Mouse (Mus musculus) CH12.LX (cell line): ENCODE measurements around the gene Gosr1. TPM values are rescaled to one million over a fixed set of nuclear protein-coding genes. Genes with fewer than 3 reads are reported as not detected.

Experiments used
- DNase-seq: peaks from one replicate; pipeline ENCODE4 v3.0.0-alpha.2; 2013; ENCODE audit errors: extremely low read depth
- H3K27ac ChIP-seq: 2 replicates; pipeline ENCODE4 v1.5.1; 2012; ENCODE audit warnings: low read depth, mild to moderate bottlenecking, control low read depth, moderate library complexity; ENCODE audit not compliant: insufficient read depth
- H3K27me3 ChIP-seq: replicated peaks from 2 replicates; pipeline ENCODE3; 2012; ENCODE audit warnings: inconsistent platforms
- H3K36me3 ChIP-seq, 2 experiments: replicated peaks in 1 of 2; 2 replicates each; pipeline versions ENCODE3 to v1.6.1; 2012; ENCODE audit warnings: inconsistent platforms in 1 of 2, low read length in 1 of 2, mild to moderate bottlenecking in 1 of 2, mixed read lengths in 1 of 2, moderate library complexity in 1 of 2; ENCODE audit not compliant: control insufficient read depth in 1 of 2, insufficient read depth in 1 of 2
- H3K4me1 ChIP-seq, 2 experiments: 2 replicates each; pipeline ENCODE4 v1.6.1; 2012; ENCODE audit warnings: inconsistent platforms in 1 of 2, moderate library complexity in 1 of 2; ENCODE audit not compliant: insufficient read depth in 2 of 2, control insufficient read depth in 1 of 2
- H3K4me2 ChIP-seq: 2 replicates; pipeline ENCODE4 v1.6.1; 2012; ENCODE audit warnings: low read depth, mild to moderate bottlenecking, control low read depth; ENCODE audit not compliant: poor library complexity, insufficient read depth, severe bottlenecking
- H3K4me3 ChIP-seq, 3 experiments: fragments of 150-350 bp in 1 of 3; sonication (generic) in 1 of 3; replicated peaks in 1 of 3; 2 replicates each; pipeline versions ENCODE3 to v1.5.1; 2011 to 2012; ENCODE audit warnings: low read depth in 2 of 3, low read length in 2 of 3, mild to moderate bottlenecking in 2 of 3, moderate library complexity in 2 of 3, control low read depth in 1 of 3, improper control_type of control experiment in 1 of 3, inconsistent platforms in 1 of 3, mixed read lengths in 1 of 3; ENCODE audit not compliant: poor library complexity in 1 of 3
- H3K79me2 ChIP-seq: replicated peaks from 2 replicates; pipeline ENCODE4 v1.6.1; 2012; ENCODE audit warnings: mild to moderate bottlenecking, moderate library complexity; ENCODE audit not compliant: control insufficient read depth, poor library complexity, insufficient read depth, severe bottlenecking; ENCODE audit errors: extremely low read depth
- H3K9ac ChIP-seq: 2 replicates; pipeline ENCODE4 v1.6.1; 2012; ENCODE audit warnings: low read depth, mild to moderate bottlenecking, control low read depth, moderate library complexity; ENCODE audit not compliant: insufficient read depth
- H3K9me3 ChIP-seq: replicated peaks from 2 replicates; pipeline ENCODE3; 2012; ENCODE audit warnings: low read length, inconsistent platforms, mixed read lengths
- CHD1 ChIP-seq: IDR thresholded peaks from 2 replicates; pipeline ENCODE4 v1.6.1; 2012; ENCODE audit warnings: low read depth, low read length, improper control_type of control experiment, inconsistent platforms
- CHD2 ChIP-seq: IDR thresholded peaks from 2 replicates; pipeline ENCODE4 v1.6.1; 2011; ENCODE audit warnings: low read length, improper control_type of control experiment
- CTCF ChIP-seq, 2 experiments: IDR thresholded peaks in 1 of 2; conservative IDR thresholded peaks in 1 of 2; 2 replicates each; pipeline ENCODE4 v1.5.1; 2011 to 2012; ENCODE audit warnings: low read depth in 2 of 2, low read length in 2 of 2, improper control_type of control experiment in 1 of 2, inconsistent platforms in 1 of 2, mild to moderate bottlenecking in 1 of 2, moderate library complexity in 1 of 2
- E2F4 ChIP-seq: IDR thresholded peaks from 2 replicates; pipeline ENCODE4 v1.6.1; 2011; ENCODE audit warnings: low read depth, low read length, improper control_type of control experiment; ENCODE audit not compliant: insufficient replicate concordance
- ELF1 ChIP-seq: IDR thresholded peaks from 2 replicates; pipeline ENCODE4 v1.6.1; 2014; ENCODE audit warnings: low read depth, mild to moderate bottlenecking, inconsistent platforms, low read length, improper control_type of control experiment
- ETS1 ChIP-seq: conservative IDR thresholded peaks from 2 replicates; pipeline ENCODE4 v1.6.1; 2012; ENCODE audit warnings: low read depth, mild to moderate bottlenecking, inconsistent platforms, low read length, improper control_type of control experiment, moderate library complexity
- GABPA ChIP-seq: IDR thresholded peaks from 2 replicates; pipeline ENCODE4 v1.6.1; 2012; ENCODE audit warnings: low read depth, low read length, improper control_type of control experiment, inconsistent platforms; ENCODE audit not compliant: insufficient replicate concordance
- IRF4 ChIP-seq: IDR thresholded peaks from 2 replicates; pipeline ENCODE4 v1.6.1; 2014; ENCODE audit warnings: low read depth, mild to moderate bottlenecking, inconsistent platforms, low read length, improper control_type of control experiment
- JUN ChIP-seq: IDR thresholded peaks from 2 replicates; pipeline ENCODE4 v1.6.1; 2011; ENCODE audit warnings: low read depth, mild to moderate bottlenecking, low read length, improper control_type of control experiment, moderate library complexity; ENCODE audit not compliant: insufficient read depth
- MAFK ChIP-seq: IDR thresholded peaks from 2 replicates; pipeline ENCODE4 v1.6.1; 2011; ENCODE audit warnings: low read length, improper control_type of control experiment; ENCODE audit not compliant: insufficient replicate concordance
- MAX ChIP-seq: IDR thresholded peaks from 2 replicates; pipeline ENCODE4 v1.6.1; 2011; ENCODE audit warnings: low read length, improper control_type of control experiment
- MAZ ChIP-seq: IDR thresholded peaks from 2 replicates; pipeline ENCODE4 v1.6.1; 2012; ENCODE audit warnings: low read depth, mild to moderate bottlenecking, inconsistent platforms, low read length, improper control_type of control experiment, moderate library complexity
- MXI1 ChIP-seq: IDR thresholded peaks from 2 replicates; pipeline ENCODE4 v1.6.1; 2011; ENCODE audit warnings: mild to moderate bottlenecking, low read depth, low read length, improper control_type of control experiment
- NELFE ChIP-seq: IDR thresholded peaks from 2 replicates; pipeline ENCODE4 v1.6.1; 2011; ENCODE audit warnings: low read depth, low read length, improper control_type of control experiment
- NRF1 ChIP-seq: IDR thresholded peaks from 2 replicates; pipeline ENCODE4 v1.6.1; 2014; ENCODE audit warnings: low read depth, mild to moderate bottlenecking, inconsistent platforms, low read length, improper control_type of control experiment, moderate library complexity
- RAD21 ChIP-seq: IDR thresholded peaks from 2 replicates; pipeline ENCODE4 v1.6.1; 2011; ENCODE audit warnings: low read depth, mild to moderate bottlenecking, low read length, improper control_type of control experiment, moderate library complexity
- SIN3A ChIP-seq: IDR thresholded peaks from 2 replicates; pipeline ENCODE4 v1.6.1; 2012; ENCODE audit warnings: low read length, improper control_type of control experiment, inconsistent platforms
- SMC3 ChIP-seq: IDR thresholded peaks from 2 replicates; pipeline ENCODE4 v1.6.1; 2011; ENCODE audit warnings: low read depth, low read length, improper control_type of control experiment
- TBP ChIP-seq: conservative IDR thresholded peaks from 2 replicates; pipeline ENCODE4 v1.6.1; 2011; ENCODE audit warnings: low read depth, low read length, improper control_type of control experiment
- TCF12 ChIP-seq: IDR thresholded peaks from 2 replicates; pipeline ENCODE4 v1.6.1; 2014; ENCODE audit warnings: low read depth, mild to moderate bottlenecking, inconsistent platforms, low read length, improper control_type of control experiment
- USF2 ChIP-seq: conservative IDR thresholded peaks from 2 replicates; pipeline ENCODE4 v1.6.1; 2011; ENCODE audit warnings: low read depth, low read length, improper control_type of control experiment
- ZKSCAN1 ChIP-seq: IDR thresholded peaks from 2 replicates; pipeline ENCODE4 v1.6.1; 2012; ENCODE audit warnings: low read depth, inconsistent platforms, low read length, improper control_type of control experiment, borderline replicate concordance
- ZNF384 ChIP-seq: IDR thresholded peaks from 2 replicates; pipeline ENCODE4 v1.6.1; 2012; ENCODE audit warnings: low read depth, low read length, improper control_type of control experiment, inconsistent platforms
- dilution Hi-C: fragments of 300-500 bp; cut with MboI; formaldehyde crosslinking; loops from 2 replicates; pipeline ENCODE4 v1.14.3; 2020; ENCODE audit warnings: low sequenced_read_pairs; ENCODE audit not compliant: extremely low pct_unique_long_range_greater_than_20kb, extremely low pct_ligation_motif_present
- in situ Hi-C: fragments of 300-500 bp; cut with MboI; formaldehyde crosslinking; loops from 3 replicates; pipeline ENCODE4 v1.14.3; 2019; ENCODE audit warnings: low sequenced_read_pairs, low pct_ligation_motif_present, low pct_unique_long_range_greater_than_20kb, mixed read lengths
- polyA plus RNA-seq: library from polyadenylated mRNA; unstranded; fragments of >175 nt; gene quantifications from 2 replicates; pipeline ENCODE4 v1.2.1, GENCODE M21; 2012; ENCODE audit warnings: low read depth; ENCODE audit not compliant: insufficient read length
- total RNA-seq, 2 experiments: library from RNA; depleted of rRNA; stranded (reverse); fragments of 300-350 nt in 1 of 2; fragments of >200 nt in 1 of 2; gene quantifications; 2 replicates each; pipeline ENCODE4 v1.2.3; 2012 to 2014

The Gosr1 gene
- total and polyA plus RNA-seq, 3 experiments, result 21.2 to 46.6 (median 40.2) TPM

DNA sequence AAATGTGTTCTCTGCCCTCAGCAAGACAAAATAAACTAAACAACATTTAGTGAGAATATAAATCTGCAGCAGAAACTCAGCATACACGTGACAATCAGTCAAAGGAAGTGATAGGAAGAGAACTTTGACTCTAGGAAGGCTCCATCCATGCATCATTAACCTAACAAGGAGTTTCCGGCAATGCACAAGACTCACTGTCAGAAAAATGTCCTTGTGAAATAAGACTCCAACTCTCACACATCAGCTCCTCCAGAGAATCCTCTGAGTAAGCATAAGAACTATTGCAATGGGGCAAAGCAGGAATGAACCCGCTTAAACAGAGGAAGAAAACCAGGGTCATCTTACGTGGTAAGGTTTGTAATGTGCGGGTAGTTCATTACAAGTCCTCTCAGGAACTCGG is 33.9 kb upstream of the Gosr1 start:
- Histone ChIP-seq H3K36me3 (peaks cover 15 to 74% of the 10 kb centered on the region in 2 experiments), H3K9me3 (no peaks in the 10 kb centered on the region), H3K4me1 (no peaks in the 10 kb centered on the region), H3K27me3 (no peaks in the 10 kb centered on the region), H3K4me3 (no peak overlapping the region), H3K27ac (no peak overlapping the region), H3K4me2 (no peak overlapping the region), H3K79me2 (no peaks in the 10 kb centered on the region), H3K9ac (no peak overlapping the region)
- dilution Hi-C loops (no loop called here), in situ Hi-C loops (no loop called here)
- TF ChIP-seq TBP (no peak), MAFK (no peak), SMC3 (no peak), SIN3A (no peak), MXI1 (no peak), E2F4 (no peak), ELF1 (no peak), CHD2 (no peak), JUN (no peak), IRF4 (no peak), ZKSCAN1 (no peak), ZNF384 (no peak), USF2 (no peak)
- no peak for DNase-seq

DNA sequence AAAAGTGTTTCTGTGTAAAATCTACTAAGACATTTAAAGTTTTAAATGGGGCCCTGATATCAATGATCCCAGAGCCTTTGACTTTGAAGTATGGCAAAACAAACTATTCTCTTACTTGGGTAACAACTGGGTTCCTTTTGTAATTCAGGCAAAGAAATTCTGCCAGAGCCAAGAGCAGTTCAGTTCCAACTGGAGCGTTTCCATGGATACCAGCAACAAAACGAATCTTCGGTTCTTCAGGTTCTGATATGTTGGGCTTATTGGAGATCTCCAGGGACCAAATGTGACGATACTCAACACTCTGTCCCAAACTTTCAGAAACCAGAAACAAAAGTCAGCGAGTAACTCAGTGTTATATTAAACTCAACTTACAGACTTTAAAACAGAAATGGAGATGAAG is 31.9 kb upstream of the Gosr1 start:
- H3K9ac ChIP-seq, result no peak overlapping the region
- H3K4me1 ChIP-seq, result peaks cover 5 to 14% of the 10 kb centered on the region in 2 experiments
- no peak for DNase-seq
- H3K79me2 ChIP-seq, result no peaks in the 10 kb centered on the region
- no peak overlapping the region for H3K4me2 ChIP-seq
- no peak for TF ChIP-seq TBP
- no peak for TF ChIP-seq E2F4
- TF ChIP-seq CHD1, result no peak
- no peak for TF ChIP-seq MXI1
- TF ChIP-seq GABPA, result no peak
- TF ChIP-seq MAZ, result no peak
- no peak for TF ChIP-seq SMC3
- TF ChIP-seq NRF1, result no peak
- TF ChIP-seq NELFE, result no peak
- TF ChIP-seq ELF1, result no peak
- TF ChIP-seq MAFK, result no peak
- TF ChIP-seq ETS1, result no peak
- no peak for TF ChIP-seq TCF12
- TF ChIP-seq ZNF384, result no peak
- no peak for TF ChIP-seq CHD2
- TF ChIP-seq CTCF (conservative IDR thresholded peaks at IDR 0.05 in 1 of 2, IDR thresholded peaks at IDR 0.05 in 1 of 2; ENCODE audit: low read depth in 2 of 2, low read length in 2 of 2), result no peak
- no peak for TF ChIP-seq MAX
- no peak for TF ChIP-seq USF2
- no peak for TF ChIP-seq RAD21
- no peak overlapping the region for H3K4me3 ChIP-seq
- no peak overlapping the region for H3K27ac ChIP-seq
- dilution Hi-C loops (no loop called here), in situ Hi-C loops (no loop called here)
- peaks cover 24 to 77% of the 10 kb centered on the region in 2 experiments for H3K36me3 ChIP-seq
- H3K27me3 ChIP-seq, result no peaks in the 10 kb centered on the region
- H3K9me3 ChIP-seq, result no peaks in the 10 kb centered on the region
